Mouse (Mus musculus) ES-E14 (cell line): ENCODE data around the gene Map4k4. TPM values are rescaled to one million over a fixed set of nuclear protein-coding genes. Genes with fewer than 3 reads are reported as not detected.

Source experiments
- DNase-seq: peaks from one replicate; pipeline ENCODE4 v3.0.0-alpha.2; 2013; ENCODE audit warnings: low read depth, low spot score
- H3K27ac ChIP-seq: 2 replicates; pipeline ENCODE4 v1.5.1; 2012; ENCODE audit warnings: low read depth, mild to moderate bottlenecking, low read length, moderate library complexity, mixed read lengths; ENCODE audit not compliant: poor library complexity, insufficient read depth, severe bottlenecking
- H3K36me3 ChIP-seq: 2 replicates; pipeline ENCODE4 v1.6.1; 2012; ENCODE audit warnings: mild to moderate bottlenecking, low read length, moderate library complexity, mixed read lengths; ENCODE audit not compliant: control insufficient read depth, poor library complexity, insufficient read depth, severe bottlenecking
- H3K4me1 ChIP-seq, 2 experiments: fragments of 150-350 bp in 1 of 2; sonication (generic) in 1 of 2; 2 replicates each; pipeline ENCODE4 v1.6.1; 2012; ENCODE audit warnings: low read length in 2 of 2, mild to moderate bottlenecking in 1 of 2, mixed read lengths in 1 of 2; ENCODE audit not compliant: control insufficient read depth in 2 of 2, insufficient read depth in 2 of 2, poor library complexity in 1 of 2
- H3K4me3 ChIP-seq, 2 experiments: fragments of 150-350 bp in 1 of 2; sonication (generic) in 1 of 2; 2 replicates each; pipeline ENCODE4 v1.5.1; 2012; ENCODE audit warnings: low read length in 2 of 2, low read depth in 1 of 2, mild to moderate bottlenecking in 1 of 2, mixed read lengths in 1 of 2; ENCODE audit not compliant: insufficient read depth in 1 of 2, poor library complexity in 1 of 2, severe bottlenecking in 1 of 2
- H3K9ac ChIP-seq: 2 replicates; pipeline ENCODE4 v1.6.1; 2012; ENCODE audit warnings: low read depth, mild to moderate bottlenecking, low read length, mixed read lengths; ENCODE audit not compliant: poor library complexity, insufficient read depth, severe bottlenecking
- H3K9me3 ChIP-seq: fragments of 150-350 bp; sonication (generic); 2 replicates; pipeline ENCODE4 v1.6.1; 2012; ENCODE audit warnings: low read depth, mild to moderate bottlenecking, low read length; ENCODE audit not compliant: control insufficient read depth, insufficient read depth
- CHD2 ChIP-seq: IDR thresholded peaks from 2 replicates; pipeline ENCODE4 v1.6.1; 2014; ENCODE audit warnings: mild to moderate bottlenecking, low read depth, low read length, inconsistent platforms
- HCFC1 ChIP-seq: IDR thresholded peaks from 2 replicates; pipeline ENCODE4 v1.6.1; 2012; ENCODE audit warnings: low read length, inconsistent platforms, borderline replicate concordance; ENCODE audit not compliant: insufficient read depth
- MAFK ChIP-seq: IDR thresholded peaks from 2 replicates; pipeline ENCODE4 v1.6.1; 2014; ENCODE audit warnings: mild to moderate bottlenecking, low read depth, low read length, inconsistent platforms; ENCODE audit not compliant: insufficient read depth
- ZC3H11A ChIP-seq: IDR thresholded peaks from 2 replicates; pipeline ENCODE4 v1.6.1; 2012; ENCODE audit warnings: low read depth, mild to moderate bottlenecking, inconsistent platforms, low read length, borderline replicate concordance
- ZNF384 ChIP-seq: IDR thresholded peaks from 2 replicates; pipeline ENCODE4 v1.6.1; 2012; ENCODE audit warnings: low read depth, low read length, inconsistent platforms
- in situ Hi-C, 2 experiments: fragments of 600-800 bp; cut with MboI; formaldehyde crosslinking; loops; one replicate each; pipeline ENCODE4 v1.15.1; 2025; ENCODE audit warnings: low sequenced_read_pairs in 2 of 2, inconsistent platforms in 1 of 2; ENCODE audit not compliant: unreplicated experiment in 2 of 2
- total RNA-seq: library from RNA; depleted of rRNA; stranded (reverse); fragments of 300-350 nt; gene quantifications from 2 replicates; pipeline ENCODE4 v1.2.3, GENCODE M21; 2012

Map4k4 gene
- total RNA-seq, 1 experiment = 142 TPM

- in situ Hi-C loops = no loop called here
- no peak overlapping the region for H3K27ac ChIP-seq
- H3K36me3 ChIP-seq = no peaks in the 10 kb centered on the region
- TF ChIP-seq ZNF384 = no peak
- no peaks in the 10 kb centered on the region for H3K9me3 ChIP-seq
- peaks cover 6 to 12% of the 10 kb centered on the region in 2 experiments; a peak in 3 of 4 replicates for H3K4me1 ChIP-seq
- H3K4me3 ChIP-seq = no peak overlapping the region
- no peak overlapping the region for H3K9ac ChIP-seq
- DNase-seq = peak; percentile 63
Observed at GRCm38 (mm10) chr1:39859213-39859612, 41.5 kb upstream of the Map4k4 start.

- DNase-seq = no peak
- Histone ChIP-seq H3K27ac (no peak overlapping the region), H3K4me3 (no peak overlapping the region), H3K4me1 (peaks cover 11 to 13% of the 10 kb centered on the region in 2 experiments), H3K9me3 (no peaks in the 10 kb centered on the region), H3K9ac (no peak overlapping the region), H3K36me3 (no peaks in the 10 kb centered on the region)
- in situ Hi-C loops = no loop called here
- no peak for TF ChIP-seq CHD2
- no peak for TF ChIP-seq HCFC1
- TF ChIP-seq ZNF384 = no peak
- TF ChIP-seq MAFK = no peak
- no peak for TF ChIP-seq ZC3H11A
Observed at GRCm38 (mm10) chr1:39866367-39867141, 34.2 kb upstream of the Map4k4 start.

- Histone ChIP-seq H3K9me3 (no peaks in the 10 kb centered on the region), H3K4me3 (no peak overlapping the region), H3K27ac (no peak overlapping the region), H3K9ac (no peak overlapping the region), H3K4me1 (peaks cover 11 to 13% of the 10 kb centered on the region in 2 experiments), H3K36me3 (no peaks in the 10 kb centered on the region)
- no peak for DNase-seq
- TF ChIP-seq MAFK = no peak
- TF ChIP-seq ZC3H11A = no peak
- no peak for TF ChIP-seq CHD2
- no peak for TF ChIP-seq ZNF384
- TF ChIP-seq HCFC1 = no peak
- in situ Hi-C loops = no loop called here
Observed at GRCm38 (mm10) chr1:39867142-39867525, 33.6 kb upstream of the Map4k4 start.

- no peak overlapping the region for H3K4me3 ChIP-seq
- no peak overlapping the region for H3K9ac ChIP-seq
- in situ Hi-C loops = no loop called here
- H3K9me3 ChIP-seq = no peaks in the 10 kb centered on the region
- no peak for TF ChIP-seq ZC3H11A
- no peak for TF ChIP-seq ZNF384
- H3K36me3 ChIP-seq = no peaks in the 10 kb centered on the region
- no peak overlapping the region for H3K27ac ChIP-seq
- no peak for DNase-seq
- peaks cover 11 to 13% of the 10 kb centered on the region in 2 experiments for H3K4me1 ChIP-seq
Observed at GRCm38 (mm10) chr1:39867966-39868593, 32.6 kb upstream of the Map4k4 start.
